Mouse (Mus musculus) fat pad, adult 2 months (tissue): ENCODE results near the gene Rbak.
"Not testable (repeated sequence)": the region's sequence is repeated elsewhere in the genome, so short reads cannot be mapped to it uniquely, and the experiment has no call there.

Experiments used
- DNase-seq: peaks from one replicate; pipeline ENCODE4 v3.0.0-alpha.2; 2011; ENCODE audit warnings: low read depth, low spot score; ENCODE audit errors: extremely low read depth

Rbak gene

GRCm38 (mm10) chr5:143180255-143181076 lies at the start of gene Rbak, which contains the start of gene Spdye4b:
Gene Rbak, minus strand, starts transcription at chr5:143180775.
Gene Spdye4b, plus strand, starts transcription at chr5:143181017.
- DNase-seq: peak; percentile 71

- no peak for DNase-seq
Measured at GRCm38 (mm10) chr5:143226790-143227189, 46.2 kb upstream of the Rbak start, which contains the start of gene Spdye4a. Gene Spdye4a, minus strand, starts transcription at chr5:143226890.

DNA sequence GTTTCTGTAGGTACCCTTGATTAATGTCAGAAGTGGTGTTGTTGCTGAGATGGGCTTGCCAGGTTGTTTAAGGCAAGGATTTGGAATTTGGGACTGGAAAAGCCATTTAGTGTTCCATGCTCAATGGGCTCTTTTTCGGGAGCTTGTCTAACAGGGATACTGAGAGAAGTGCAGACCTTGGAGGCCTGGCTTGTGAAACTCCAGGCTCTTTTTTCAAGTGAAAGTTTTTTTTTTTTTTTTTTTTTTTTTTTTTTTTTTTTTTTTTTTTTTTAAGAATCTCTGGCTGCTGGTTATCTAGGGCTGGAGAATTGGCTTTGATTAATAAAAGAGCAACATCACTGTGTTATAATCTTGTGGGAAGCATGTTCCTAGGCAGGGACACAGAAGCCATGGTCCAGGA lies 41.7 kb upstream of the Rbak start:
- DNase-seq: no peak

- peak; percentile 74 for DNase-seq
Measured at GRCm38 (mm10) chr5:143220996-143221395, 40.4 kb upstream of the Rbak start.

DNA sequence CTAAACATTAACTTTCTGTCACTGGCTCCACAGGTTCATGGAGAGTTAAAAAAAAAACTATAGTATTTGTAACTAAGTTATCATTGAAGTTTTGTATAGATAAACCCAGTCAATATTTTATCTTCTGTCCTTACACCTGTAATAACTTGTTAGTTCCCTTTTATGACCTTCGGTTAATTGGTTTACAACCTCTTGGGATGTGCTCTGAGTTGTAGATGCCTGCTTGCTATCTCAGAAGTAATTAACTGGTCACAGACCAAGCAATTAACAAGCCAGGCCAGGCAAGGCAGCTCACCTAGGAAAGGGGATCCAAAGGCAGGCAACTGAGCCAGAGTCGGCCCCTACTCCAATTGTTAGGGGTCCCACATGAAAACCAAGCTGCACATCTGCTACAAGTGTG lies 33.3 kb upstream of the Rbak start:
- DNase-seq: no peak

GRCm38 (mm10) chr5:143205015-143205414 lies 24.4 kb upstream of the Rbak start:
- DNase-seq: no peak

- DNase-seq: no peak
Measured at GRCm38 (mm10) chr5:143196506-143196905, 15.9 kb upstream of the Rbak start.

DNA sequence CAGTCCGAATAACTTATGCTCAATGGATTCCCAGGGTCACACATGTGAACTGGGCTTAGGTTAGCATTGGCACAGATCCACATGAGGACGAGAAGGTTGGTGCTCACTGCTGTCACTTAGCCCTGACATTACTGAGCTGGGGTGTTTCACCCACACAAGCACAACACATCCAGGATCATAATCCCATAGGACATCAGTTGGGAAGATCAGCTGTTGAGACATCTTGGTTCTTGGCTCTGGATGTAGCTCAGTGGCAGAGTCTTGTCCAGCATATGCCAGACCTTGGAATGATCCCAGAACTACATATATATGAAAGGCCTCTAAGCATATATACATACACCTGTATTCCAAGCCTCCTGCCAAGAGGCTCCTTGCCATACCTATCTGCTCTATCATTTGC lies 14.6 kb upstream of the Rbak start:
- peak; percentile 42 for DNase-seq

GRCm38 (mm10) chr5:143194747-143195146 lies 14.2 kb upstream of the Rbak start:
- DNase-seq: not testable (repeated sequence)

DNA sequence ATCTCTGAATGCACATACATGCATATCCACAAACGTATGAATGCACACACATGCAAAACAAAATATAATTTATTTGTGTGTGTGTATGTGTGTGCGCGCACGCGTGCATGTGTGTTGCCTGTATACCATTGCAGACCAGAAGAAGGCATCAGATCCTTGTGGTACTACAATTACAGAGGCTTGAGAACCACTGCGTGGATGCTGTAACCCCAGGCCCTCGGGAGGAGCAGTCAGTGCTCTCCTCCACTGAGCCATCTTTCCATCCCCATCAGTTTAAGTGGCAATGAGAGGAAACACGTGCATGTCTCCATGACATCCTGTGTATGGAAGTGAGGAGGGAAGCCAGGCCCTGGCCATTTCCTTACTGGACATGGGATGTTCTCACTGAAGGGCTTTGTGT lies 12.2 kb upstream of the Rbak start:
- no peak for DNase-seq

GRCm38 (mm10) chr5:143188014-143188413 lies 7.4 kb upstream of the Rbak start:
- DNase-seq: not testable (repeated sequence)

- DNase-seq: no peak
Measured at GRCm38 (mm10) chr5:143179179-143179578, 1.4 kb downstream of the Rbak start.

GRCm38 (mm10) chr5:143177541-143178200 lies 2.9 kb downstream of the Rbak start:
- DNase-seq: no peak

DNA sequence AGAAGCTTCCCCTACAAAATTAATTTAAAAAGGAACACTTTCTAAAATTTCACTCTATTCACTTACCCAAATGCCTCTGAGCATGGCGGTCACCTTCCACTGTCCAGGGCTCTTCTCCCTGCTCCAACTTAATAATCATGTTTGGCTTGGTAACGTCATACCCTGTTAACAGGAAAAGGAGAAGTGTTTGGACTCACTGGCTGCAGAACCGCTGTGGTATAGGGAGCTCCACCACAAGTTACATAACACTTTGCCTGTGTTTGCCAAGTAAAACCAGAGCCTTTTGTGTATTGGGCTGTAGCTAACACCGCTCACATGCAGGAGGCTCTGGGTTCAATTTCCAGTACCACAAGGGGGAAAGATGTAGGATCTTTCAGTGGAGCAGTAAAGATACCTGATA lies 4.6 kb downstream of the Rbak start:
- DNase-seq: no peak

DNA sequence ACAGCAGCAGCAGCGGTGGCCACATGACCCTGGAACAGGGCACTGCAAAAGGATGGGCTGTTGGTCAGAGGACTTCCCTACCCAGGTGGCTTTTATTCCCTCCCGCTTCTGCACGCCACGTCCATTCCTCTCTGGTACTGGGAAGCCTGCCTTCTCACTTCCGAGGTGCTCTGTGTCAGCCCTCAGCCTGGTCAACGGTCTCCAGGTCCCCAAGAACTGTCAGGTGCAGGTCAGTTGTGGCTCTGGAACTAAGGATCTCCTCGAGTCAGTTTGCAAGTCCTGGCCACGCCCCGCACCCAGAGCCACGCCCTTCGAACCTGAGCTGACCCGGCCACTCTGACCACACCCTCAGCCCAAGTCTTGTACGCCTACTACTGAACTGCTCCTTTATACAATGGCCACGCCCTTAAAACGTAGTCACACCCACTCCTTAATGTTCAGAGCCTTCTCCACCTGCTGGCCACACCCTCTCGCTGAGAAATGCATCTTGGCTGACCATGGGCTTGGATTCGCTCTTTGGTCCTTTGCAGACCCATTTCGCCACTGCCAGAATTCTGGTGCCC lies 15.0 kb downstream of the Rbak start:
- DNase-seq: peak; percentile 23

DNA sequence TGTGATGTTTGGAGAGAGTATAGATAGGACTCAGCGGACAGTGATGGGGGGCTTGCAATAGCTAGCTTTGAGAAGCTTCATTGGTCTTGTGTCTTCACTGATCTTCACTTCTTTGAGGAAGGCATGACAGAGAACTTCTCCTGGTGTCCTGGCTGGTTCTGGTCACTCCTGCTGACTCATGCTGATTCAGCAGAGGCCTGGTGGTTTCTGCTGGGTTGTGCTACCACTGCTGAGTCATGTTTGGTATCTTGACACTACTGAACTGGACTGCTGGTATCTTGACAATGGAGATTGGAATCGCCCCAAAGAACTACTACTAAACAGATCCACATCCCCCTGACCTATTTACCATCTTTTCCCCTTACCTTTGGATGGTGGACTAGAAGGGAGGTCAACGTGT lies 25.0 kb downstream of the Rbak start:
- DNase-seq: no peak

- DNase-seq: no peak
Measured at GRCm38 (mm10) chr5:143153756-143154155, 26.8 kb downstream of the Rbak start.

DNA sequence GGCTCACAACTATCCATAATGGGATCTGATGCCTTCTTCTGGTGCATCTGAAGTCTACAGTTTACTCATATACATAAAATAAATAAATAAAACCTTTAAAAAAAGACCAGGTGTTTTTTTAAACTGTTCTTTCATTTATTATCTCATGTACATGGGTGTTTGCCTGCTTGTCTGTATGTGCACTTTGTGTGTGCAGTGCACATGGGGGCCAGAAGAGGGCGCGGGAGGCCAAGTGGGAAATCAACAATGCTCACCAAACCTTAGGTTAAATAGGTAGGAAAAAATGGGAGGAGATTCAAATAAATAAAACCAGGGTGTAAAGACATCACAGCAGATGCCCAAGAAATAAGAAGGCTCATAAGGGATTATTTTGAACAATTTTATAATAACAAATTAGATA lies 30.5 kb downstream of the Rbak start:
- no peak for DNase-seq

DNA sequence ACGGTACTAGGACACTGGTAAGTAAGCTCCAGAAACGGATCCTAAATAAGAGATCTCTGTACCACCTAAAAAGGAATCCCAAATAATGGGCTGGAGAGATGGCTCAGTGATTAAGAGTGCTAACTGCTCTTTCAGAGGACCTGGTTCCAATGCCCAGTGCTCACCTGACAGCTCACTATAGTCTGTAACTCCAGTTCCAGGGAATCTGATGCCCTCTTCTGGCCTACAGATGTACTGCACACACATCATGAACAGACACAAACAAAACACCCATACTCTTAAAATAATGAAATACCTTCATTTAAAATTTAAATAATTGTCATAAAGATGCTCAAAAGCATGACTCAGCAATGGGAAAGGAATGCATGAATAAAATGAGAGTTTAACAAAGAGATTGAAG lies 31.0 kb downstream of the Rbak start:
- no peak for DNase-seq

- DNase-seq: no peak
Measured at GRCm38 (mm10) chr5:143148661-143149060, 31.9 kb downstream of the Rbak start.

GRCm38 (mm10) chr5:143147481-143147880 lies 33.1 kb downstream of the Rbak start, which contains the start of gene Olfr718-ps1:
Gene Olfr718-ps1, minus strand, starts transcription at chr5:143147581.
- no peak for DNase-seq

DNA sequence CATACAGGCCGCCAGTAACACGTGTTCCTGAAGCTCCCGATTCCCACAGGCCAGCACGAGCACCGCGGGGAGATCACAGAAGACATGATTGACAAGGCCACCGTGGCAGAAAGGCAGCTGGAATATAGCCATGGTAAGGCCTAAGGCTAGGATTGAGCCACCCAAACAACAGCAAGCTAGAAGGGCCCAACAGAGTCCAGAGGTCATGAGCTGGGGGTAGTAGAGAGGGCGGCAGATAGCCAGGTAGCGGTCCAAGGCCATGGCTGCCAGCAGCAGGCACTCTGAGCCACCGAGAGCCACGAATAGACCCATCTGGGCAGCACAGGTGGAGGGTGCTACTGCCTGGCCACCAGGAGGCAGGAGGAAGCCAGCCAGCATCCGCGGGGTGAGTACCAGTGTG lies 43.0 kb downstream of the Rbak start:
- no peak for DNase-seq
